Mouse (Mus musculus): ENCODE data around the gene Fcgr1. TPM values are rescaled to one million over a fixed set of nuclear protein-coding genes. Genes with fewer than 3 reads are reported as not detected.

The Fcgr1 gene
- polyA plus RNA-seq, 1 experiment = 6.2 TPM

DNA sequence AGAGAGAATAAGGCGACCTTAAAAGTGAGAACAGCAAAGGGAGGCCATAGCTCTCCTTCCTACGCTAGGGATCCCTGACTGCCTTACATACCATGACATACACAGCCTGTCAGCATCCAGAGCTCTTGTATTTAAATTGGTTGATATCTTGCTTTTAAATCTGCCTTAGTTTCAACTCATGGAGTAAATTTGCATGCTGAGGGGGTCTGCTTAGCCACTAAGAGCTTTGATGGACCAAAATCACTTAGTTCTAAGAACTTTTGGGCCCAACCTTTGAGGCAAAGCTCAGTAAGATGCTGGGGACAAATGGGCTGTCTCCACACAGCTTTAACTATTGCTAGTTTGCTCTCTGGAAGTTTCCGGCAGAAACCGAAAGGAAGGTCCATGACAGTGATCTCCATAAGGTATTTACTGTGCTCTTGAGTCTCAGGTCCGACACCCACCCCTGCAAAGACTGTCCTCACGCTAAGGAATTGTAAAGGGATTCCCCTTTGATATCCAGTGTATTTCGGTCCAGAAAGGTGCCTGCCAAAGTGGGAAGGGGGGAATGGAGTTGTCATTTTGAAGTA is 56.4 kb downstream of the Fcgr1 start:
- TF ChIP-seq CTCF (IDR thresholded peaks at IDR 0.05; ENCODE audit: control insufficient read depth, insufficient read depth, low read length) (no peak), POLR2A (IDR thresholded peaks at IDR 0.05; ENCODE audit: borderline replicate concordance, control insufficient read depth, low read depth, low read length) (no peak)
- Histone ChIP-seq H3K4me1 (ENCODE audit: control insufficient read depth, insufficient read depth, low read length) (no peaks in the 10 kb centered on the region; the same call in none of the 2 replicates), H3K4me3 (replicated peaks; ENCODE audit: control insufficient read depth, low read depth, low read length) (peak overlapping the region; percentile 60), H3K27ac (ENCODE audit: control insufficient read depth, insufficient read depth, low read depth, low read length, poor library complexity) (peak overlapping the region; percentile 97)
- 47% methylated on average over 7 of the region's 7 CpGs for WGBS

DNA sequence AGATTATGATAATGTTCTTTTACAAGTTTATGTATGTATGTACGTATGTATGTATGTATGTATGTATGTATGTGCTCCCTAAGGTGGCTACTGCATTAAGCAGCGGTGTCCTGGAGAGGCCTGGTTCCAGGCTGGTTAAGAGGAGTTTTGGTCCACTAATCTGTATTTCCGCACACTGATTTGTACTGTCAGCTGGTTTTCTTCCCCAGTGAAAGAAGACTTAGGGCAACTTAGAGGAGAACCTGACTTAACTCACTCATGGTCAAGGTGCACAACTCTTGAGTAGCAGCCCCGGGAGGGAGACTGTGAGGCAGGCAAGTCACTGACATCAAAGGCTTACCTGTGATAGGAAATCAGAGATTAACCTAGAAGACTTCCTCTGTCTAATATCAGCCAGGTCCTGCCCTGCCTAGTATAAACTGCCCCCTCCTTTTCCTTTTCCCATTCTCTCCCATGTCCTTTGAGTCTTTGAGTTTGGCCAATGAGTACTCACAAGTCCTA is 56.9 kb downstream of the Fcgr1 start:
- Histone ChIP-seq H3K4me1 (ENCODE audit: control insufficient read depth, insufficient read depth, low read length) (no peaks in the 10 kb centered on the region; the same call in none of the 2 replicates), H3K27ac (ENCODE audit: control insufficient read depth, insufficient read depth, low read depth, low read length, poor library complexity) (peak overlapping the region; percentile 39; the same call in 1 of the 2 replicates), H3K4me3 (replicated peaks; ENCODE audit: control insufficient read depth, low read depth, low read length) (peak overlapping the region; percentile 60)
- 81% methylated on average over 4 of the region's 4 CpGs for WGBS
- no peak for TF ChIP-seq POLR2A (IDR thresholded peaks at IDR 0.05; ENCODE audit: borderline replicate concordance, control insufficient read depth, low read depth, low read length)
- TF ChIP-seq CTCF (IDR thresholded peaks at IDR 0.05; ENCODE audit: control insufficient read depth, insufficient read depth, low read length) = no peak

GRCm38 (mm10) chr3:96235836-96236235 is 57.9 kb downstream of the Fcgr1 start:
- TF ChIP-seq CTCF (IDR thresholded peaks at IDR 0.05; ENCODE audit: control insufficient read depth, insufficient read depth, low read length) (no peak), POLR2A (IDR thresholded peaks at IDR 0.05; ENCODE audit: borderline replicate concordance, control insufficient read depth, low read depth, low read length) (no peak)

GRCm38 (mm10) chr3:96234914-96235313 is 58.9 kb downstream of the Fcgr1 start:
- WGBS = 78% methylated on average over 2 of the region's 2 CpGs
- Histone ChIP-seq H3K4me3 (replicated peaks; ENCODE audit: control insufficient read depth, low read depth, low read length) (no peak overlapping the region), H3K27ac (ENCODE audit: control insufficient read depth, insufficient read depth, low read depth, low read length, poor library complexity) (no peak overlapping the region), H3K4me1 (ENCODE audit: control insufficient read depth, insufficient read depth, low read length) (no peaks in the 10 kb centered on the region; the same call in 1 of the 2 replicates)
- TF ChIP-seq POLR2A (IDR thresholded peaks at IDR 0.05; ENCODE audit: borderline replicate concordance, control insufficient read depth, low read depth, low read length) (no peak), CTCF (IDR thresholded peaks at IDR 0.05; ENCODE audit: control insufficient read depth, insufficient read depth, low read length) (no peak)

More at GRCm38 (mm10) chr3:96235836-96236235, 57.9 kb downstream of the Fcgr1 start:
- Histone ChIP-seq H3K27ac (ENCODE audit: control insufficient read depth, insufficient read depth, low read depth, low read length, poor library complexity) (no peak overlapping the region), H3K4me3 (replicated peaks; ENCODE audit: control insufficient read depth, low read depth, low read length) (no peak overlapping the region), H3K4me1 (ENCODE audit: control insufficient read depth, insufficient read depth, low read length) (no peaks in the 10 kb centered on the region; the same call in none of the 2 replicates)
- WGBS = 80% methylated on average over 3 of the region's 3 CpGs

Other genes starting within 250 kb of the Fcgr1 start
- 11.8 and 20.1 TPM in 2 replicates for gene Vps45, start 235.5 kb downstream of the Fcgr1 start, polyA plus RNA-seq (2011; ENCODE audit: insufficient read depth, insufficient read length, low replicate concordance, missing spikeins)
- gene Otud7b, start 189.4 kb downstream of the Fcgr1 start, polyA plus RNA-seq (2011; ENCODE audit: insufficient read depth, insufficient read length, low replicate concordance, missing spikeins) = 14.6 and 22.2 TPM in 2 replicates
- gene Mtmr11, start 132.0 kb downstream of the Fcgr1 start, polyA plus RNA-seq (2011; ENCODE audit: insufficient read depth, insufficient read length, low replicate concordance, missing spikeins) = 6.3 and 10.1 TPM in 2 replicates
- 14.9 and 25.7 TPM in 2 replicates for gene Sf3b4, start 121.6 kb downstream of the Fcgr1 start, polyA plus RNA-seq (2011; ENCODE audit: insufficient read depth, insufficient read length, low replicate concordance, missing spikeins)
- 5.7 and 6.2 TPM in 2 replicates for gene Sv2a, start 112.8 kb downstream of the Fcgr1 start, polyA plus RNA-seq (2011; ENCODE audit: insufficient read depth, insufficient read length, low replicate concordance, missing spikeins)
- 11.5 and 12.7 TPM in 2 replicates for gene Bola1, start 74.3 kb downstream of the Fcgr1 start, polyA plus RNA-seq (2011; ENCODE audit: insufficient read depth, insufficient read length, low replicate concordance, missing spikeins)
- 26.5 TPM in 1 of 2 replicates, not detected in the other for gene Hist2h2ab, start 74.1 kb downstream of the Fcgr1 start, polyA plus RNA-seq (2011; ENCODE audit: insufficient read depth, insufficient read length, low replicate concordance, missing spikeins)
- 7.5 and 25.1 TPM in 2 replicates for gene Hist2h2ac, start 73.1 kb downstream of the Fcgr1 start, polyA plus RNA-seq (2011; ENCODE audit: insufficient read depth, insufficient read length, low replicate concordance, missing spikeins)
- 8.6 and 9.4 TPM in 2 replicates for gene Hist2h2be, start 72.8 kb downstream of the Fcgr1 start, polyA plus RNA-seq (2011; ENCODE audit: insufficient read depth, insufficient read length, low replicate concordance, missing spikeins)
- 50.6 and 79.9 TPM in 2 replicates for gene Hist2h3c2, start 54.8 kb downstream of the Fcgr1 start, polyA plus RNA-seq (2011; ENCODE audit: insufficient read depth, insufficient read length, low replicate concordance, missing spikeins)
- gene Hist2h2aa2, start 53.7 kb downstream of the Fcgr1 start, polyA plus RNA-seq (2011; ENCODE audit: insufficient read depth, insufficient read length, low replicate concordance, missing spikeins) = 80.4 and 139 TPM in 2 replicates
- 4.5 TPM in 1 of 2 replicates, not detected in the other for gene Hist2h2aa1, start 48.5 kb downstream of the Fcgr1 start, polyA plus RNA-seq (2011; ENCODE audit: insufficient read depth, insufficient read length, low replicate concordance, missing spikeins)
- gene Hist2h3c1, start 47.3 kb downstream of the Fcgr1 start, polyA plus RNA-seq (2011; ENCODE audit: insufficient read depth, insufficient read length, low replicate concordance, missing spikeins) = not detected in 2 replicates
- gene Hist2h4, start 30.7 kb downstream of the Fcgr1 start, polyA plus RNA-seq (2011; ENCODE audit: insufficient read depth, insufficient read length, low replicate concordance, missing spikeins) = 25.3 and 31.8 TPM in 2 replicates
- 20.8 and 28.9 TPM in 2 replicates for gene Hist2h3b, start 25.3 kb downstream of the Fcgr1 start, polyA plus RNA-seq (2011; ENCODE audit: insufficient read depth, insufficient read length, low replicate concordance, missing spikeins)
- 71.9 and 132 TPM in 2 replicates for gene Hist2h2bb, start 24.2 kb downstream of the Fcgr1 start, polyA plus RNA-seq (2011; ENCODE audit: insufficient read depth, insufficient read length, low replicate concordance, missing spikeins)
- gene BC107364, start 158.3 kb upstream of the Fcgr1 start, polyA plus RNA-seq (2011; ENCODE audit: insufficient read depth, insufficient read length, low replicate concordance, missing spikeins) = not detected in 2 replicates
- gene Hfe2, start 231.2 kb upstream of the Fcgr1 start, polyA plus RNA-seq (2011; ENCODE audit: insufficient read depth, insufficient read length, low replicate concordance, missing spikeins) = 0.75 TPM in 1 of 2 replicates, not detected in the other

Data from bone marrow, adult 2 months (tissue).